Mouse (Mus musculus) heart, postnatal 10 days (tissue): ENCODE measurements around the gene Il18r1. TPM values are rescaled to one million over a fixed set of nuclear protein-coding genes. Genes with fewer than 3 reads are reported as not detected.

Source experiments
- DNase-seq, 2 experiments: peaks; one replicate each; pipeline ENCODE4 v3.0.0; 2021
- intact Hi-C: fragments of 180-260 bp; cut with DNase I; formaldehyde crosslinking; loops from one replicate; pipeline ENCODE4 v1.15.1; 2025
- total RNA-seq, 2 experiments: library from RNA; stranded (reverse); gene quantifications; 2 replicates each; pipeline ENCODE4 v1.2.3; 2021

The Il18r1 gene
- total RNA-seq, 2 experiments from 2014 or later = 1.7 to 1.9 TPM

- no peak for DNase-seq
- intact Hi-C loops = no loop called here
Measured at GRCm38 (mm10) chr1:40479505-40479923, 14.2 kb downstream of the Il18r1 start.

- intact Hi-C loops = no loop called here
- DNase-seq = no peak
Measured at GRCm38 (mm10) chr1:40494594-40494993, 29.2 kb downstream of the Il18r1 start.

- no peak for DNase-seq
- intact Hi-C loops = no loop called here
Measured at GRCm38 (mm10) chr1:40499708-40500107, 34.4 kb downstream of the Il18r1 start.

- intact Hi-C loops = no loop called here
- no peak for DNase-seq
Measured at GRCm38 (mm10) chr1:40501126-40501525, 35.8 kb downstream of the Il18r1 start.

GRCm38 (mm10) chr1:40501546-40502398 is 36.4 kb downstream of the Il18r1 start:
- no peak for DNase-seq
- intact Hi-C loops = no loop called here

- no peak for DNase-seq
- intact Hi-C loops = no loop called here
Measured at GRCm38 (mm10) chr1:40504548-40504947, 39.2 kb downstream of the Il18r1 start.

- intact Hi-C loops = no loop called here
- no peak for DNase-seq
Measured at GRCm38 (mm10) chr1:40514851-40515585, 49.7 kb downstream of the Il18r1 start, which contains the start of gene Il18rap. Gene Il18rap (plus strand): TSS chr1:40515362.

GRCm38 (mm10) chr1:40516364-40516763 is 51.0 kb downstream of the Il18r1 start:
- DNase-seq = no peak
- intact Hi-C loops = no loop called here

GRCm38 (mm10) chr1:40522918-40523317 is 57.6 kb downstream of the Il18r1 start:
- intact Hi-C loops = no loop called here
- no peak for DNase-seq

GRCm38 (mm10) chr1:40523971-40524722 is 58.8 kb downstream of the Il18r1 start:
- intact Hi-C loops = no loop called here
- DNase-seq = no peak

- intact Hi-C loops = no loop called here
- DNase-seq = no peak
Measured at GRCm38 (mm10) chr1:40529287-40529686, 63.9 kb downstream of the Il18r1 start.

- intact Hi-C loops = no loop called here
- peak in 1 of 2 experiments; percentile 10 for DNase-seq
Measured at GRCm38 (mm10) chr1:40537577-40537976, 72.2 kb downstream of the Il18r1 start.

GRCm38 (mm10) chr1:40544650-40545049 is 79.3 kb downstream of the Il18r1 start:
- DNase-seq = peak; percentile 57 to 81
- intact Hi-C loops = loop anchor here (1.0 to 10.0 kb wide), 4 partner anchors 164 to 930 kb away; no protein-coding TSS in a partner anchor

GRCm38 (mm10) chr1:40546645-40547044 is 81.3 kb downstream of the Il18r1 start:
- intact Hi-C loops = loop anchor here (10.0 kb wide), 2 partner anchors 542 to 932 kb away; no protein-coding TSS in a partner anchor
- DNase-seq = no peak

- intact Hi-C loops = loop anchor here (10.0 kb wide), 2 partner anchors 542 to 932 kb away; no protein-coding TSS in a partner anchor
Measured at GRCm38 (mm10) chr1:40547064-40547572, 81.8 kb downstream of the Il18r1 start.

GRCm38 (mm10) chr1:40547762-40548161 is 82.4 kb downstream of the Il18r1 start:
- intact Hi-C loops = loop anchor here (10.0 kb wide), 2 partner anchors 543 to 933 kb away; no protein-coding TSS in a partner anchor

More at GRCm38 (mm10) chr1:40547064-40547572, 81.8 kb downstream of the Il18r1 start:
- no peak for DNase-seq

More at GRCm38 (mm10) chr1:40547762-40548161, 82.4 kb downstream of the Il18r1 start:
- DNase-seq = no peak
